Mouse (Mus musculus) intestine, embryonic 16.5 days (tissue): ENCODE measurements around the gene Zfp97. TPM values are rescaled to one million over a fixed set of nuclear protein-coding genes. Genes with fewer than 3 reads are reported as not detected.
"Not testable (repeated sequence)": the region's sequence is repeated elsewhere in the genome, so short reads cannot be mapped to it uniquely, and the experiment has no call there.

ENCODE experiments used
- ATAC-seq: fragments of 200-750 bp; cut with Nextera tagmentation; 2 replicates; pipeline ENCODE4 v1.8.0; 2017; ENCODE audit warnings: moderate TSS enrichment, moderate library complexity
- H3K27ac ChIP-seq: fragments of 300-500 bp; sonication (generic); 2 replicates; pipeline ENCODE4 v1.5.1; 2014; ENCODE audit warnings: mild to moderate bottlenecking, low read length
- H3K27me3 ChIP-seq: fragments of 300-500 bp; sonication (generic); replicated peaks from 2 replicates; pipeline ENCODE4 v1.6.1; 2014; ENCODE audit warnings: low read length, control low read depth, mixed read lengths; ENCODE audit not compliant: control insufficient read depth, insufficient read depth
- H3K36me3 ChIP-seq: fragments of 300-500 bp; sonication (generic); 2 replicates; pipeline ENCODE4 v1.6.1; 2014; ENCODE audit warnings: low read length, control low read depth; ENCODE audit not compliant: control insufficient read depth, insufficient read depth
- H3K4me1 ChIP-seq: fragments of 300-500 bp; sonication (generic); 2 replicates; pipeline ENCODE4 v1.6.1; 2014; ENCODE audit warnings: low read length, control low read depth, mixed read lengths; ENCODE audit not compliant: control insufficient read depth, insufficient read depth
- H3K4me2 ChIP-seq: fragments of 300-500 bp; sonication (generic); 2 replicates; pipeline ENCODE4 v1.6.1; 2014; ENCODE audit warnings: low read depth, low read length, control low read depth
- H3K4me3 ChIP-seq: fragments of 300-500 bp; sonication (generic); 2 replicates; pipeline ENCODE4 v1.5.1; 2014; ENCODE audit warnings: mild to moderate bottlenecking, low read length
- H3K9ac ChIP-seq: fragments of 300-500 bp; sonication (generic); 2 replicates; pipeline ENCODE4 v1.6.1; 2014; ENCODE audit warnings: low read depth, low read length
- H3K9me3 ChIP-seq: fragments of 300-500 bp; sonication (generic); 2 replicates; pipeline ENCODE4 v1.6.1; 2016; ENCODE audit warnings: low read length, control low read depth; ENCODE audit not compliant: control insufficient read depth
- WGBS: fragments of 180-500 bp; shearing (Covaris S2); extraction: QIAGEN DNeasy Blood & Tissue Kit; methylation state at CpG from one replicate; pipeline ENCODE4 v1.1.7; 2014; 5-methylcytosine and 5-hydroxymethylcytosine counted together
- polyA plus RNA-seq: library from polyadenylated mRNA; unstranded; fragments of >200 nt; fragmentation: Nextera tagmentation; extraction: Ambion mirVana; gene quantifications from 2 replicates; pipeline ENCODE4 v1.2.1, GENCODE M21; 2015

Gene Zfp97
- polyA plus RNA-seq = 5.4 and 5.9 TPM in 2 replicates

DNA sequence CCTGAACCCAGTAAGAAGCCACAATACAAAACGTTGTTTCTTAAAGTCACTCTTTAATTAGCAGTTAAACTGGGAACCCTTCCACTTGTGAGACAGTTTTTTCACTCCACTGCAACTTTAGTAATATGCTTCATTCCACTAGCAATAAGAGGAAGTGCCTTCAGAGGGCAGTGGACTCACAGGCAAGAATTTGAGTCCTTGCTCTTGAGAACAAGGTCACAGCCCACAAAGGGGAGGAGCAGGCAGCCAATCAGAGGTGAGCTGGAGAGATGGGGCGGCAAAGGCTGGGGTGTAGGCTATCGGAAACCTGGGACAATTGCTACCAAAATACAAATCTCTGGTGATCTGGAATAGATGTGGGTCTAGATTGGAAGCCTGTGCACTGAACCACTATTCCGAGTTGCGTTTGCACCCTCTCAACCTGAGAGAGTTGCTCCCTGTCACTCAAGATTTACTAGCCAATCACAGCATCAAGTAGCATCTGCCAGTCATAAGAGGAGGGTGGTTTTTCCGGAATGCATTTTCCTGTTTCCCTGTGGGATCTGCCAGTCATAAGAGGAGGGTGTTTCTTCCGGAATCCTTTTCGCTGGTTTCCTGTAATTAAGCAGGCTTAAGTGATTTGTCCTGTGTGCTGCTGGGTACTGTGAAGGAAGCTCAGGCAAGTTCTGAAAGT is at the start of gene Zfp97:
TSS of gene Zfp97 (plus strand) at position 586 of the 673 bp plus-strand sequence.
- not testable (repeated sequence) for H3K9ac ChIP-seq, H3K9me3 ChIP-seq, H3K36me3 ChIP-seq, H3K27ac ChIP-seq, H3K27me3 ChIP-seq, H3K4me1 ChIP-seq, H3K4me3 ChIP-seq, H3K4me2 ChIP-seq
- no CpG with 5 or more reads among the region's 8 CpGs for WGBS
- ATAC-seq = peak; percentile 100

DNA sequence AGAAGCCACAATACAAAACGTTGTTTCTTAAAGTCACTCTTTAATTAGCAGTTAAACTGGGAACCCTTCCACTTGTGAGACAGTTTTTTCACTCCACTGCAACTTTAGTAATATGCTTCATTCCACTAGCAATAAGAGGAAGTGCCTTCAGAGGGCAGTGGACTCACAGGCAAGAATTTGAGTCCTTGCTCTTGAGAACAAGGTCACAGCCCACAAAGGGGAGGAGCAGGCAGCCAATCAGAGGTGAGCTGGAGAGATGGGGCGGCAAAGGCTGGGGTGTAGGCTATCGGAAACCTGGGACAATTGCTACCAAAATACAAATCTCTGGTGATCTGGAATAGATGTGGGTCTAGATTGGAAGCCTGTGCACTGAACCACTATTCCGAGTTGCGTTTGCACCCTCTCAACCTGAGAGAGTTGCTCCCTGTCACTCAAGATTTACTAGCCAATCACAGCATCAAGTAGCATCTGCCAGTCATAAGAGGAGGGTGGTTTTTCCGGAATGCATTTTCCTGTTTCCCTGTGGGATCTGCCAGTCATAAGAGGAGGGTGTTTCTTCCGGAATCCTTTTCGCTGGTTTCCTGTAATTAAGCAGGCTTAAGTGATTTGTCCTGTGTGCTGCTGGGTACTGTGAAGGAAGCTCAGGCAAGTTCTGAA is 57.7 kb downstream of the Zfp97 start:
- H3K4me1 ChIP-seq, H3K27ac ChIP-seq, H3K36me3 ChIP-seq, H3K9ac ChIP-seq, H3K4me3 ChIP-seq, H3K9me3 ChIP-seq, H3K27me3 ChIP-seq, H3K4me2 ChIP-seq: not testable (repeated sequence)
- peak; percentile 100 for ATAC-seq
- no CpG with 5 or more reads among the region's 8 CpGs for WGBS

DNA sequence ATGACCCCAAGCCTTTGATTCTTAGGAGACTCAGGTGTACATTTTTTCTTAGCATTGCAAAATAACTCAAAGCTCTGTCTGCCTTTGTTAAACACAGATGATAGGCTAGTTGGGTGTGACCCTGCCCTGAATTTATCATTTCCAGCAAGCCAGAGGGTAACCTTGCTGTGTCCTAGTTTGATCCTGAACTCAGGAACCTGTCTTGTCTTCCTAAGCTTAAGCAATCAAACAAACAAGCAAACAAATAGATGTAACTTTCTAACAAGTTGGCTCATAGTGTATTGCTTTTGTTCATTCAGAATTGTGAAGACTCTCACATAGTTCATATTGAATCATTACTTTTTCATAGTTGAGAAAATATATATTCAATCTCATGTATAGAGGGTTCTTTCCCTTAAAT is 73.5 kb downstream of the Zfp97 start:
- not testable (repeated sequence) for ATAC-seq, H3K27me3 ChIP-seq, H3K9me3 ChIP-seq, H3K27ac ChIP-seq, H3K4me2 ChIP-seq, H3K4me3 ChIP-seq, H3K4me1 ChIP-seq, H3K36me3 ChIP-seq, H3K9ac ChIP-seq

DNA sequence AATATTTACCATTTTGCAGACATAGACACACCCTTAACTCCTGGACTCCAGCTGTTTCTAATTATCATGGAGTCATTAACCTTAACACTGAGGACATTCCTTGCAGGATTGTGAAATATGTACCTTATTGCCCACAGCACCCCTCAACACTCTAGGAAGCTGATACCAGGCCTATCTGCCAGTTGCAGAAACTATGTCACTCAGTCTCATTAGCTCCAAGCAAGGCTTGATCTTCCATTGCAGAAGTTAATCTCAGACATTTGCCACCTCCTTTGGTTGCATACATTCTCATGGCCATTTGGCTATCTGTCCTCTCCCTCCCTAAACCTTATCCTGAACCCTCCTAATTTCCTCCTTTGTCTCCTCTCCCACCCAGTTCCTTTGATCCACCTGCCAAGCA is 74.0 kb downstream of the Zfp97 start:
- H3K27ac ChIP-seq = no peak overlapping the region
- no peak for ATAC-seq

DNA sequence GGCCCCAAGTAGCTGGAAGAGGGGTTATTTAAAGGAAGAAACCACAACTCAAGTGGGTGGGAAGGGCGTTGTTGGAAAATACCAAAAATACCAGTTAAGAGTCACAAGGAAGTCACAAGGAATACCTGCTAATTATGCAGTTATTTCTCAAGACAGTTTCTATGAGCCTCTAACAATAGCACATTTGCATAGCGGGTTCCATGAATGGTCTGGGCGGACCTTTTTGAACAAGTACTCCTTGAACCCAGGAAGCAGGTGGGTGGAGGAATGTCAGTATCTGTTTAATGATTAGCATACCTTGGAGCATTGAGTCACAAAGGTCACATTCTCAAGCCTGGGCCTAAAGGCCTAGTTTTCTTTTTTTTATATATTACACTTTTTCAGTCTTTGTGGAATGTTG is 74.9 kb downstream of the Zfp97 start:
- H3K4me3 ChIP-seq, ATAC-seq, H3K4me1 ChIP-seq, H3K36me3 ChIP-seq, H3K9me3 ChIP-seq, H3K27ac ChIP-seq, H3K4me2 ChIP-seq, H3K9ac ChIP-seq, H3K27me3 ChIP-seq: not testable (repeated sequence)
- WGBS = 98% methylated on average over 3 of the region's 3 CpGs

More for the DNA sequence above, 74.0 kb downstream of the Zfp97 start:
- Histone ChIP-seq H3K9ac (no peak overlapping the region), H3K9me3 (peaks cover 5% of the 10 kb centered on the region; the same call in 1 of the 2 replicates), H3K4me3 (no peak overlapping the region), H3K27me3 (no peaks in the 10 kb centered on the region), H3K4me2 (no peak overlapping the region), H3K36me3 (no peaks in the 10 kb centered on the region), H3K4me1 (no peaks in the 10 kb centered on the region)

Other genes starting within 250 kb of the Zfp97 start
- gene Zfp960, start 57.3 kb upstream of the Zfp97 start, polyA plus RNA-seq = 4.0 and 4.4 TPM in 2 replicates